Mouse (Mus musculus) spleen, adult 12 weeks (tissue): ENCODE data around the gene Pdcd2l.

Experiments used
- DNase-seq: peaks from one replicate; pipeline ENCODE4 v3.0.0; 2022; ENCODE audit warnings: low spot score

Gene Pdcd2l

GRCm38 (mm10) chr7:34196132-34197128 is at the start of gene Pdcd2l:
Pdcd2l (minus strand) TSS chr7:34196661.
- DNase-seq, result peak; percentile 87

- DNase-seq, result no peak
Measured at GRCm38 (mm10) chr7:34242176-34242575, 45.7 kb upstream of the Pdcd2l start.

- no peak for DNase-seq
Measured at GRCm38 (mm10) chr7:34238086-34238485, 41.6 kb upstream of the Pdcd2l start.

- no peak for DNase-seq
Measured at GRCm38 (mm10) chr7:34235602-34236001, 39.1 kb upstream of the Pdcd2l start.

GRCm38 (mm10) chr7:34234610-34235561 is 38.4 kb upstream of the Pdcd2l start:
- no peak for DNase-seq

GRCm38 (mm10) chr7:34233909-34234609 is 37.6 kb upstream of the Pdcd2l start:
- peak; percentile 91 for DNase-seq

GRCm38 (mm10) chr7:34232785-34233725 is 36.6 kb upstream of the Pdcd2l start:
- no peak for DNase-seq

- DNase-seq, result peak; percentile 59
Measured at GRCm38 (mm10) chr7:34230116-34230515, 33.7 kb upstream of the Pdcd2l start, which contains the start of gene Gpi1. Gpi1 (minus strand) TSS chr7:34230336.

- no peak for DNase-seq
Measured at GRCm38 (mm10) chr7:34229691-34230111, 33.2 kb upstream of the Pdcd2l start.

GRCm38 (mm10) chr7:34229153-34229552 is 32.7 kb upstream of the Pdcd2l start:
- no peak for DNase-seq

- DNase-seq, result no peak
Measured at GRCm38 (mm10) chr7:34228641-34229040, 32.2 kb upstream of the Pdcd2l start.

GRCm38 (mm10) chr7:34226846-34227245 is 30.4 kb upstream of the Pdcd2l start:
- DNase-seq, result no peak

GRCm38 (mm10) chr7:34226086-34226485 is 29.6 kb upstream of the Pdcd2l start:
- DNase-seq, result no peak

- no peak for DNase-seq
Measured at GRCm38 (mm10) chr7:34224308-34224707, 27.8 kb upstream of the Pdcd2l start.

- no peak for DNase-seq
Measured at GRCm38 (mm10) chr7:34222340-34222739, 25.9 kb upstream of the Pdcd2l start.

- no peak for DNase-seq
Measured at GRCm38 (mm10) chr7:34221594-34222250, 25.3 kb upstream of the Pdcd2l start.

GRCm38 (mm10) chr7:34218496-34218895 is 22.0 kb upstream of the Pdcd2l start:
- DNase-seq, result no peak

GRCm38 (mm10) chr7:34216474-34216873 is 20.0 kb upstream of the Pdcd2l start:
- DNase-seq, result no peak

- DNase-seq, result no peak
Measured at GRCm38 (mm10) chr7:34215481-34215880, 19.0 kb upstream of the Pdcd2l start.

- no peak for DNase-seq
Measured at GRCm38 (mm10) chr7:34214644-34215043, 18.2 kb upstream of the Pdcd2l start.
